Mouse (Mus musculus) liver, embryonic 11.5 days (tissue): Measurements from ENCODE around the gene Gm6657. TPM values are rescaled to one million over a fixed set of nuclear protein-coding genes. Genes with fewer than 3 reads are reported as not detected.

Source experiments
- ATAC-seq: fragments of 200-750 bp; cut with Nextera tagmentation; replicated peaks from 2 replicates; pipeline ENCODE4 v1.8.0; 2017; ENCODE audit warnings: moderate number of reproducible peaks, mild to moderate bottlenecking, moderate TSS enrichment, moderate library complexity; ENCODE audit not compliant: low FRiP score
- DNase-seq: peaks from one replicate; pipeline ENCODE4 v3.0.0-alpha.2; 2017; ENCODE audit warnings: low spot score
- H3K27ac ChIP-seq: fragments of 300-500 bp; sonication (generic); 2 replicates; pipeline ENCODE4 v1.5.1; 2014; ENCODE audit warnings: mild to moderate bottlenecking, low read depth, low read length, control low read depth
- H3K27me3 ChIP-seq: fragments of 300-500 bp; sonication (generic); replicated peaks from 2 replicates; pipeline ENCODE4 v1.6.1; 2014; ENCODE audit warnings: low read length, mixed read lengths; ENCODE audit not compliant: control insufficient read depth, insufficient read depth
- H3K36me3 ChIP-seq: fragments of 300-500 bp; sonication (generic); 2 replicates; pipeline ENCODE4 v1.6.1; 2014; ENCODE audit warnings: mild to moderate bottlenecking, low read length, moderate library complexity, mixed read lengths; ENCODE audit not compliant: control insufficient read depth, insufficient read depth
- H3K4me1 ChIP-seq: fragments of 300-500 bp; sonication (generic); replicated peaks from 2 replicates; pipeline ENCODE4 v1.6.1; 2014; ENCODE audit warnings: low read length, mixed read lengths; ENCODE audit not compliant: control insufficient read depth, insufficient read depth
- H3K4me2 ChIP-seq: fragments of 300-500 bp; sonication (generic); 2 replicates; pipeline ENCODE4 v1.6.1; 2014; ENCODE audit warnings: mild to moderate bottlenecking, control low read depth, moderate library complexity
- H3K4me3 ChIP-seq: fragments of 300-500 bp; sonication (generic); 2 replicates; pipeline ENCODE4 v1.5.1; 2014; ENCODE audit warnings: low read depth, low read length, control low read depth
- H3K9ac ChIP-seq: fragments of 300-500 bp; sonication (generic); 2 replicates; pipeline ENCODE4 v1.6.1; 2014; ENCODE audit warnings: low read depth, low read length, control low read depth
- H3K9me3 ChIP-seq: fragments of 300-500 bp; sonication (generic); 2 replicates; pipeline ENCODE4 v1.6.1; 2016; ENCODE audit warnings: low read length, inconsistent platforms, mixed read lengths; ENCODE audit not compliant: control insufficient read depth
- WGBS: fragments of 180-500 bp; shearing (Covaris S2); extraction: QIAGEN DNeasy Blood & Tissue Kit; methylation state at CpG from one replicate; pipeline ENCODE4 v1.1.7; 2014; 5-methylcytosine and 5-hydroxymethylcytosine counted together
- polyA plus RNA-seq: library from polyadenylated mRNA; unstranded; fragments of >200 nt; fragmentation: Nextera tagmentation; extraction: Ambion mirVana; gene quantifications from 2 replicates; pipeline ENCODE4 v1.2.1, GENCODE M21; 2014

Gm6657 gene
- polyA plus RNA-seq, 1 experiment from 2014 or later = not detected

- H3K36me3 ChIP-seq = no peaks in the 10 kb centered on the region
- H3K9me3 ChIP-seq = no peaks in the 10 kb centered on the region
- H3K9ac ChIP-seq = no peak overlapping the region
- ATAC-seq (no peak), DNase-seq (no peak)
- no peaks in the 10 kb centered on the region; the same call in 1 of the 2 replicates for H3K4me1 ChIP-seq
- H3K4me3 ChIP-seq = no peak overlapping the region
- no peak overlapping the region for H3K4me2 ChIP-seq
- no peak overlapping the region for H3K27ac ChIP-seq
- H3K27me3 ChIP-seq = no peaks in the 10 kb centered on the region
Observed at GRCm38 (mm10) chr12:78232560-78232959, 38.5 kb downstream of the Gm6657 start.

GRCm38 (mm10) chr12:78248366-78248765 is 54.3 kb downstream of the Gm6657 start:
- no peak for DNase-seq
- H3K4me2 ChIP-seq = no peak overlapping the region

GRCm38 (mm10) chr12:78249151-78249550 is 55.1 kb downstream of the Gm6657 start:
- no peaks in the 10 kb centered on the region for H3K36me3 ChIP-seq
- no peaks in the 10 kb centered on the region for H3K9me3 ChIP-seq
- no peak overlapping the region for H3K4me3 ChIP-seq
- no peak for ATAC-seq
- no peak overlapping the region for H3K4me2 ChIP-seq
- H3K4me1 ChIP-seq = no peaks in the 10 kb centered on the region
- DNase-seq = no peak
- no peak overlapping the region for H3K27ac ChIP-seq
- H3K9ac ChIP-seq = no peak overlapping the region
- no peaks in the 10 kb centered on the region for H3K27me3 ChIP-seq

More at GRCm38 (mm10) chr12:78248366-78248765, 54.3 kb downstream of the Gm6657 start:
- Histone ChIP-seq H3K9ac (no peak overlapping the region), H3K4me3 (no peak overlapping the region), H3K27me3 (no peaks in the 10 kb centered on the region), H3K9me3 (no peaks in the 10 kb centered on the region), H3K27ac (no peak overlapping the region), H3K36me3 (no peaks in the 10 kb centered on the region), H3K4me1 (no peaks in the 10 kb centered on the region)
- no peak for ATAC-seq
- WGBS = 67% methylated on average over 1 of the region's 1 CpGs

Other genes with a start within 250 kb of the Gm6657 start
- gene Gphn, start 32.1 kb downstream of the Gm6657 start, polyA plus RNA-seq = 12.8 and 13.2 TPM in 2 replicates